In the genomic region with DNA sequence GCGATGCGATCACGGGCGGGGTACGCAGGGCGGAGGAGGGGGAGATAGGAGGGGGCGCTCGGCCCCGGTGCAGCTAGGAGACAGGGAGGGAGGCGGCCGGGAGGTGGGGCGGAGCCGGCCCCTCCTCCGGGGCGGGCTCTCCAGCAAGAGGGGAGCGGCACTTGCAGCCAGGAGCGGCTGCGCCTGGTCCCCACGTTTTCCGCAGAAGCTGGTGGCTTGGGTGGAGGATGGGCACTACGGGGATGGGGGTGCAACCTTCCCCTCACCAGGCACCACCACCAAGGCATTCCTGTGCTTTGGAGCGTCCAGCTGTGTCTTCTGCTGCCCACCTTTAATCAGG, we compare ENCODE assay signal across 8 mouse cellular contexts. TPM values are rescaled to one million over a fixed set of nuclear protein-coding genes. Genes with fewer than 3 reads are reported as not detected.
DNase-seq lines count a peak whose midpoint lies in the region; ATAC-seq and TF ChIP-seq lines count a peak whose summit lies in the region.

Fbxo41 (minus strand) TSS at position 84 of the 340 bp plus-strand sequence.

- TF ChIP-seq POLR2A in lung, adult 2 months (IDR thresholded peaks at IDR 0.05; ENCODE audit: borderline replicate concordance, extremely low read depth, low read depth, low read length) = no peak

- TF ChIP-seq CTCF in lung, adult 2 months (IDR thresholded peaks at IDR 0.05; ENCODE audit: insufficient read depth, low read length) = no peak

- H3K27ac ChIP-seq in lung, embryonic 16.5 days (ENCODE audit: low read length) = no peak within 1 kb of the TSS
- peak within 1 kb of the TSS; percentile 72 for H3K27ac ChIP-seq in forebrain, embryonic 15.5 days (replicated peaks)
- H3K27ac ChIP-seq in stomach, embryonic 14.5 days (ENCODE audit: low read length) = no peak within 1 kb of the TSS

- peak; percentile 80 for ATAC-seq in lung, embryonic 16.5 days (ENCODE audit: low read depth)
- peak; percentile 92 for ATAC-seq in forebrain, embryonic 15.5 days (replicated peaks)
- ATAC-seq in megakaryocyte progenitor cell, adult 5-6 weeks (replicated peaks; ENCODE audit: poor library complexity) = peak; percentile 42; the same call in 1 of the 2 replicates
- ATAC-seq in stomach, embryonic 14.5 days (ENCODE audit: insufficient number of reproducible peaks, insufficient read depth, low FRiP score, low read depth) = peak; percentile 87

- peak within 1 kb of the TSS; percentile 63 for H3K4me3 ChIP-seq in lung, embryonic 16.5 days (ENCODE audit: low read length)
- H3K4me3 ChIP-seq in lung, adult 2 months (replicated peaks; ENCODE audit: extremely low read depth, low read depth, low read length) = no peak within 1 kb of the TSS
- peak within 1 kb of the TSS; percentile 95 for H3K4me3 ChIP-seq in forebrain, embryonic 15.5 days
- peak within 1 kb of the TSS; percentile 58 for H3K4me3 ChIP-seq in stomach, embryonic 14.5 days (ENCODE audit: low read depth, low read length)

- H3K9ac ChIP-seq in lung, embryonic 16.5 days (ENCODE audit: low read length) = peak within 1 kb of the TSS; percentile 65
- peak within 1 kb of the TSS; percentile 91 for H3K9ac ChIP-seq in forebrain, embryonic 15.5 days (replicated peaks)
- no peak within 1 kb of the TSS; the same call in 1 of the 2 replicates for H3K9ac ChIP-seq in stomach, embryonic 14.5 days (replicated peaks; ENCODE audit: low read depth, low read length)

- H3K4me2 ChIP-seq in lung, embryonic 16.5 days (ENCODE audit: low read depth, low read length) = peak within 1 kb of the TSS; percentile 93
- peak within 1 kb of the TSS; percentile 88 for H3K4me2 ChIP-seq in forebrain, embryonic 15.5 days (replicated peaks)
- H3K4me2 ChIP-seq in stomach, embryonic 14.5 days (replicated peaks; ENCODE audit: low read depth, low read length) = peak within 1 kb of the TSS; percentile 87

- H3K36me3 ChIP-seq in lung, embryonic 16.5 days (ENCODE audit: control insufficient read depth, insufficient read depth, low read length) = no peaks in the 10 kb centered on the region
- H3K36me3 ChIP-seq in forebrain, embryonic 15.5 days = no peaks in the 10 kb centered on the region
- H3K36me3 ChIP-seq in stomach, embryonic 14.5 days (ENCODE audit: control insufficient read depth, insufficient read depth, low read length) = no peaks in the 10 kb centered on the region

- no peaks in the 10 kb centered on the region for H3K9me3 ChIP-seq in lung, embryonic 16.5 days (ENCODE audit: control insufficient read depth, low read length)
- H3K9me3 ChIP-seq in forebrain, embryonic 15.5 days = no peaks in the 10 kb centered on the region
- no peaks in the 10 kb centered on the region for H3K9me3 ChIP-seq in stomach, embryonic 14.5 days (ENCODE audit: control insufficient read depth, low read depth, low read length)

- WGBS in lung, embryonic 16.5 days = 1% methylated on average over 14 of the region's 22 CpGs
- WGBS in lung, adult 2 months = under 1% methylated on average over 19 of the region's 22 CpGs
- 1% methylated on average over 17 of the region's 22 CpGs for WGBS in forebrain, embryonic 15.5 days
- WGBS in stomach, embryonic 14.5 days = 1% methylated on average over 16 of the region's 22 CpGs

- peaks cover 3% of the 10 kb centered on the region; the same call in 1 of the 2 replicates for H3K4me1 ChIP-seq in lung, embryonic 16.5 days (replicated peaks; ENCODE audit: control insufficient read depth, insufficient read depth, low read length)
- no peaks in the 10 kb centered on the region for H3K4me1 ChIP-seq in lung, adult 2 months (ENCODE audit: control insufficient read depth, insufficient read depth, low read length)
- H3K4me1 ChIP-seq in forebrain, embryonic 15.5 days = peaks cover 21% of the 10 kb centered on the region
- H3K4me1 ChIP-seq in stomach, embryonic 14.5 days (ENCODE audit: control insufficient read depth, insufficient read depth, low read length) = no peaks in the 10 kb centered on the region; the same call in 1 of the 2 replicates

- no peak for DNase-seq in lung, adult 2 months
- peak; percentile 81 for DNase-seq in cerebellum, adult 18-20 months
- peak in 1 of 2 experiments; percentile 67 for DNase-seq in layer of hippocampus, adult 8-10 months (ENCODE audit: low spot score in 2 of 2)
- DNase-seq in natural killer cell, adult 2 months (ENCODE audit: low spot score in 2 of 2) = no peak

- peaks cover 20% of the 10 kb centered on the region for H3K27me3 ChIP-seq in lung, embryonic 16.5 days (ENCODE audit: control insufficient read depth, insufficient read depth, low read depth, low read length)
- no peaks in the 10 kb centered on the region; the same call in 1 of the 2 replicates for H3K27me3 ChIP-seq in forebrain, embryonic 15.5 days
- no peaks in the 10 kb centered on the region; the same call in 1 of the 2 replicates for H3K27me3 ChIP-seq in stomach, embryonic 14.5 days (ENCODE audit: control insufficient read depth, insufficient read depth, low read length)

RNA-seq across cellular contexts. Expression of gene Fbxo41, which starts in this region (rescaled TPM):
- 0.08 and 0.11 TPM in 2 replicates for polyA plus RNA-seq in lung, embryonic 16.5 days (2015; fragmentation: Nextera tagmentation; extraction: Ambion mirVana)
- 0.07 and 0.09 TPM in 2 replicates for polyA plus RNA-seq in lung, adult 2 months (2012; rRNA removed)
- polyA plus RNA-seq in forebrain, embryonic 15.5 days (2015; fragmentation: Nextera tagmentation; extraction: Ambion mirVana) = 7.2 and 7.4 TPM in 2 replicates
- 10 to 100 TPM; 68.2 to 87.1 (median 81.3) TPM for total RNA-seq in layer of hippocampus, adult 8-10 months (2022)
- total RNA-seq in megakaryocyte progenitor cell, adult 5-6 weeks (2015) = not detected in 2 replicates
- not detected in 2 replicates for total RNA-seq in megakaryocyte progenitor cell, adult 5-6 weeks (2017)
- 0.36 and 0.42 TPM in 2 replicates for polyA plus RNA-seq in stomach, embryonic 14.5 days (2014; fragmentation: Nextera tagmentation; extraction: Ambion mirVana)

Comparison
In these comparisons a context has a peak if more than half of its experiments do, and no peak if none do; other contexts are left out.
1. RNA of gene Fbxo41 (total RNA-seq): 68.2 to 87.1 TPM in layer of hippocampus, adult 8-10 months; not detected in megakaryocyte progenitor cell, adult 5-6 weeks; every median in the first group is over 10 times any median in the second.
2. Peak in ATAC-seq, H3K4me3 ChIP-seq, H3K9ac ChIP-seq and H3K4me2 ChIP-seq in lung, embryonic 16.5 days; RNA of the gene not detected or under 1 TPM.
3. Peak in ATAC-seq in megakaryocyte progenitor cell, adult 5-6 weeks; RNA of the gene not detected or under 1 TPM.
4. Peak in ATAC-seq, H3K4me3 ChIP-seq and H3K4me2 ChIP-seq in stomach, embryonic 14.5 days; RNA of the gene not detected or under 1 TPM.
5. ATAC-seq: peak in every context shown above with its lines; median percentile 92 in forebrain, embryonic 15.5 days; 87 in stomach, embryonic 14.5 days; 80 in lung, embryonic 16.5 days; 42 in megakaryocyte progenitor cell, adult 5-6 weeks.
6. DNase-seq: peak in cerebellum, adult 18-20 months (2 of 2); none in lung, adult 2 months (single experiment) and natural killer cell, adult 2 months (0 of 2).
7. Peak in every context shown above with its lines, with median percentiles within 50 percentile points of each other: H3K4me2 ChIP-seq.